In genomic region chr7:109719286-109719685, GRCm38 (mm10) we compare ENCODE assay signal across 9 mouse cellular contexts. TPM values are rescaled to one million over a fixed set of nuclear protein-coding genes. Genes with fewer than 3 reads are reported as not detected.
DNase-seq lines count a peak whose midpoint lies in the region; ATAC-seq and TF ChIP-seq lines count a peak whose summit lies in the region.
"Had no signal": no experiment of that assay in that cellular context is flagged by ENCODE, and none has a peak within 500 bp of the region (broad histone marks: within the 10 kb centered on the region; RNA-seq: fewer than 3 reads in every experiment).

No protein-coding gene starts in this region.

- intact Hi-C loops in left cerebral cortex, adult 2 months (cut with DNase I) = loop anchor here (2.0 kb wide), 1 partner anchor 190 kb away; no protein-coding TSS in a partner anchor

- peak; percentile 63 for DNase-seq in forebrain, embryonic 14.5 days (ENCODE audit: low spot score)
- DNase-seq in left cerebral cortex, adult 2 months (ENCODE audit: extremely low spot score in 1 of 2, low spot score in 2 of 2) = peak in 1 of 2 experiments; percentile 24
- no peak for DNase-seq in left cerebral cortex, adult 11 months (ENCODE audit: low spot score)
- peak; percentile 46 for DNase-seq in ES-CJ7 (ENCODE audit: low read depth, low spot score)
- peak; percentile 81 for DNase-seq in embryonic facial prominence, embryonic 14.5 days (ENCODE audit: low spot score)
- peak; percentile 38 for DNase-seq in naive thymus-derived CD4-positive, alpha-beta T cell, adult 2 months (ENCODE audit: low read depth)

- H3K4me3 ChIP-seq in forebrain, embryonic 14.5 days (ENCODE audit: low read depth, low read length) = no peak overlapping the region
- H3K4me3 ChIP-seq in forebrain, embryonic 15.5 days = no peak overlapping the region
- H3K4me3 ChIP-seq in left cerebral cortex, adult 2 months = no peak overlapping the region
- H3K4me3 ChIP-seq in embryonic facial prominence, embryonic 14.5 days (ENCODE audit: low read depth, low read length) = no peak overlapping the region
- no peak overlapping the region for H3K4me3 ChIP-seq in forebrain, embryonic 13.5 days
- H3K4me3 ChIP-seq: lung, embryonic 15.5 days had no signal

- H3K9me3 ChIP-seq in forebrain, embryonic 14.5 days (replicated peaks; ENCODE audit: control insufficient read depth, low read length) = no peaks in the 10 kb centered on the region
- H3K9me3 ChIP-seq in forebrain, embryonic 15.5 days = no peaks in the 10 kb centered on the region
- 0 out of 2 replicates have a peak, but pooled peaks cover 4% of the 10 kb centered on the region for H3K9me3 ChIP-seq in embryonic facial prominence, embryonic 14.5 days (ENCODE audit: control insufficient read depth, low read length)
- no peaks in the 10 kb centered on the region for H3K9me3 ChIP-seq in forebrain, embryonic 13.5 days (replicated peaks)
- H3K9me3 ChIP-seq: lung, embryonic 15.5 days had no signal

- no peaks in the 10 kb centered on the region for H3K4me1 ChIP-seq in forebrain, embryonic 14.5 days (ENCODE audit: control insufficient read depth, insufficient read depth, low read length)
- no peaks in the 10 kb centered on the region for H3K4me1 ChIP-seq in forebrain, embryonic 15.5 days
- H3K4me1 ChIP-seq in embryonic facial prominence, embryonic 14.5 days (ENCODE audit: control insufficient read depth, insufficient read depth, low read length) = no peaks in the 10 kb centered on the region
- no peaks in the 10 kb centered on the region for H3K4me1 ChIP-seq in forebrain, embryonic 13.5 days
- H3K4me1 ChIP-seq: lung, embryonic 15.5 days had no signal

- no peaks in the 10 kb centered on the region for H3K36me3 ChIP-seq in forebrain, embryonic 14.5 days (ENCODE audit: control insufficient read depth, insufficient read depth, low read length)
- H3K36me3 ChIP-seq in forebrain, embryonic 15.5 days = no peaks in the 10 kb centered on the region
- no peaks in the 10 kb centered on the region for H3K36me3 ChIP-seq in embryonic facial prominence, embryonic 14.5 days (ENCODE audit: control insufficient read depth, insufficient read depth, low read length)
- H3K36me3 ChIP-seq in forebrain, embryonic 13.5 days (ENCODE audit: poor library complexity, severe bottlenecking) = no peaks in the 10 kb centered on the region
- H3K36me3 ChIP-seq: lung, embryonic 15.5 days had no signal

- 70% methylated on average over 9 of the region's 9 CpGs for WGBS in forebrain, embryonic 14.5 days
- WGBS in forebrain, embryonic 15.5 days = 62% methylated on average over 9 of the region's 9 CpGs
- 55% methylated on average over 9 of the region's 9 CpGs for WGBS in embryonic facial prominence, embryonic 14.5 days
- 65% methylated on average over 9 of the region's 9 CpGs for WGBS in forebrain, embryonic 13.5 days

- H3K27me3 ChIP-seq in forebrain, embryonic 14.5 days (replicated peaks; ENCODE audit: control insufficient read depth, insufficient read depth, low read length) = no peaks in the 10 kb centered on the region
- H3K27me3 ChIP-seq in forebrain, embryonic 15.5 days = no peaks in the 10 kb centered on the region
- H3K27me3 ChIP-seq in embryonic facial prominence, embryonic 14.5 days (replicated peaks; ENCODE audit: control insufficient read depth, insufficient read depth, low read length) = no peaks in the 10 kb centered on the region
- H3K27me3 ChIP-seq in forebrain, embryonic 13.5 days = no peaks in the 10 kb centered on the region
- H3K27me3 ChIP-seq: lung, embryonic 15.5 days had no signal

- no peak for ATAC-seq in forebrain, embryonic 14.5 days
- ATAC-seq in forebrain, embryonic 15.5 days (replicated peaks) = no peak
- no peak for ATAC-seq in embryonic facial prominence, embryonic 14.5 days (ENCODE audit: low read depth)
- no peak for ATAC-seq in forebrain, embryonic 13.5 days

- H3K9ac ChIP-seq in forebrain, embryonic 14.5 days (ENCODE audit: low read length) = no peak overlapping the region
- H3K9ac ChIP-seq in forebrain, embryonic 15.5 days (replicated peaks) = no peak overlapping the region
- H3K9ac ChIP-seq in embryonic facial prominence, embryonic 14.5 days (ENCODE audit: low read depth, low read length) = no peak overlapping the region
- H3K9ac ChIP-seq in forebrain, embryonic 13.5 days = no peak overlapping the region
- H3K9ac ChIP-seq: lung, embryonic 15.5 days had no signal

- no peak overlapping the region for H3K27ac ChIP-seq in forebrain, embryonic 14.5 days (ENCODE audit: low read depth, low read length)
- no peak overlapping the region for H3K27ac ChIP-seq in forebrain, embryonic 15.5 days (replicated peaks)
- H3K27ac ChIP-seq in left cerebral cortex, adult 2 months = no peak overlapping the region
- no peak overlapping the region for H3K27ac ChIP-seq in embryonic facial prominence, embryonic 14.5 days (replicated peaks; ENCODE audit: low read depth, low read length)
- no peak overlapping the region for H3K27ac ChIP-seq in forebrain, embryonic 13.5 days
- H3K27ac ChIP-seq: lung, embryonic 15.5 days had no signal

- peak; percentile 74 for TF ChIP-seq CTCF in left cerebral cortex, adult 2 months (IDR thresholded peaks at IDR 0.05)

- H3K4me2 ChIP-seq in forebrain, embryonic 14.5 days (ENCODE audit: low read length) = no peak overlapping the region
- H3K4me2 ChIP-seq in forebrain, embryonic 15.5 days (replicated peaks) = no peak overlapping the region
- no peak overlapping the region for H3K4me2 ChIP-seq in embryonic facial prominence, embryonic 14.5 days (ENCODE audit: low read depth, low read length)
- no peak overlapping the region for H3K4me2 ChIP-seq in forebrain, embryonic 13.5 days
- H3K4me2 ChIP-seq: lung, embryonic 15.5 days had no signal

RNA-seq across cellular contexts. Expression of gene BC051019, which starts 4.4 kb away (rescaled TPM):
- polyA plus RNA-seq in forebrain, embryonic 14.5 days (2014; fragmentation: Nextera tagmentation; extraction: Ambion mirVana) = 0.26 and 0.55 TPM in 2 replicates
- polyA plus RNA-seq in forebrain, embryonic 15.5 days (2015; fragmentation: Nextera tagmentation; extraction: Ambion mirVana) = 0.22 and 0.88 TPM in 2 replicates
- total RNA-seq in left cerebral cortex, adult 2 months (2021) = not detected
- polyA plus RNA-seq in embryonic facial prominence, embryonic 14.5 days (2014; fragmentation: Nextera tagmentation; extraction: Ambion mirVana) = 1.1 and 4.6 TPM in 2 replicates
- 0.31 and 0.37 TPM in 2 replicates for polyA plus RNA-seq in forebrain, embryonic 13.5 days (2015; fragmentation: Nextera tagmentation; extraction: Ambion mirVana)

RNA-seq across cellular contexts. Expression of gene Ascl3, which starts 12.2 kb away (rescaled TPM):
- polyA plus RNA-seq in forebrain, embryonic 14.5 days (2014; fragmentation: Nextera tagmentation; extraction: Ambion mirVana) = not detected in 2 replicates
- not detected in 2 replicates for polyA plus RNA-seq in forebrain, embryonic 15.5 days (2015; fragmentation: Nextera tagmentation; extraction: Ambion mirVana)
- not detected for total RNA-seq in left cerebral cortex, adult 2 months (2021)
- polyA plus RNA-seq in embryonic facial prominence, embryonic 14.5 days (2014; fragmentation: Nextera tagmentation; extraction: Ambion mirVana) = 0.42 TPM in 1 of 2 replicates, not detected in the other
- polyA plus RNA-seq in forebrain, embryonic 13.5 days (2015; fragmentation: Nextera tagmentation; extraction: Ambion mirVana) = not detected in 2 replicates

RNA-seq across cellular contexts. Expression of gene Akip1, which starts 15.8 kb away (rescaled TPM):
- polyA plus RNA-seq in forebrain, embryonic 14.5 days (2014; fragmentation: Nextera tagmentation; extraction: Ambion mirVana) = 15.1 and 18.5 TPM in 2 replicates
- polyA plus RNA-seq in forebrain, embryonic 15.5 days (2015; fragmentation: Nextera tagmentation; extraction: Ambion mirVana) = 18.1 and 18.9 TPM in 2 replicates
- 1 to 10 TPM; 4.9 to 5.9 TPM for total RNA-seq in left cerebral cortex, adult 2 months (2021)
- polyA plus RNA-seq in embryonic facial prominence, embryonic 14.5 days (2014; fragmentation: Nextera tagmentation; extraction: Ambion mirVana) = 30.9 and 37.1 TPM in 2 replicates
- 17.0 and 18.1 TPM in 2 replicates for polyA plus RNA-seq in forebrain, embryonic 13.5 days (2015; fragmentation: Nextera tagmentation; extraction: Ambion mirVana)

RNA-seq across cellular contexts. Expression of gene St5, which starts 15.9 kb away (rescaled TPM):
- 10.3 and 11.0 TPM in 2 replicates for polyA plus RNA-seq in forebrain, embryonic 14.5 days (2014; fragmentation: Nextera tagmentation; extraction: Ambion mirVana)
- polyA plus RNA-seq in forebrain, embryonic 15.5 days (2015; fragmentation: Nextera tagmentation; extraction: Ambion mirVana) = 11.4 and 13.1 TPM in 2 replicates
- 10 to 100 TPM; 14.8 to 18.9 TPM for total RNA-seq in left cerebral cortex, adult 2 months (2021)
- 45.7 and 49.2 TPM in 2 replicates for polyA plus RNA-seq in embryonic facial prominence, embryonic 14.5 days (2014; fragmentation: Nextera tagmentation; extraction: Ambion mirVana)
- 12.0 and 13.0 TPM in 2 replicates for polyA plus RNA-seq in forebrain, embryonic 13.5 days (2015; fragmentation: Nextera tagmentation; extraction: Ambion mirVana)

RNA-seq across cellular contexts. Expression of gene Tmem9b, which starts 33.4 kb away (rescaled TPM):
- polyA plus RNA-seq in forebrain, embryonic 14.5 days (2014; fragmentation: Nextera tagmentation; extraction: Ambion mirVana) = 115 and 117 TPM in 2 replicates
- polyA plus RNA-seq in forebrain, embryonic 15.5 days (2015; fragmentation: Nextera tagmentation; extraction: Ambion mirVana) = 91.7 and 95.2 TPM in 2 replicates
- total RNA-seq in left cerebral cortex, adult 2 months (2021) = 10 to 100 TPM; 85.0 to 88.7 TPM
- 71.2 and 73.6 TPM in 2 replicates for polyA plus RNA-seq in embryonic facial prominence, embryonic 14.5 days (2014; fragmentation: Nextera tagmentation; extraction: Ambion mirVana)
- polyA plus RNA-seq in forebrain, embryonic 13.5 days (2015; fragmentation: Nextera tagmentation; extraction: Ambion mirVana) = 62.8 and 67.0 TPM in 2 replicates
